Mouse (Mus musculus): ENCODE measurements around the gene Msrb3. TPM values are rescaled to one million over a fixed set of nuclear protein-coding genes. Genes with fewer than 3 reads are reported as not detected.
A peak's percentile ranks its signal among the peaks of the same experiment; 100 is the strongest.

Msrb3 gene
- polyA plus RNA-seq, 1 experiment from 2014 or later, result 41.0 TPM

DNA sequence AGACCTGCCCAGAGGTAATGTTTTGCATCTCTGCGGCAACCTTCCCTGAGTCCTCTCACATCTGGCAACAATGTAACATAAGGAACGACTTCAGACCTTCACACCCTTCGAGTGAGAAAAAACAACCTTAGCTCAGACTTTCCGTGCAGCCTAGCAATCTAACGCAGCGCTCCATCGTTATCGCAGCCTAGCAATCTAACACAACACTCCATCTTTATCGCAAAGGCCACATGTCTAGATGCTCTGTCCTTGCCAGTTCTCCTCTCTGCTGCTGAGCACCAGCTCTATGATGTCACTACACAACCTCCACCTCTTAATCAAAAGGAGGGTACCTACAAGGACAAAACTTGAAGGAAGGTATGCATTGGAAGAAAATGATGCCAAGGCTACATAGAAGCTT is 115.5 kb downstream of the Msrb3 start:
- Histone ChIP-seq H3K9me3 (ENCODE audit: control insufficient read depth, low read length) (no peaks in the 10 kb centered on the region), H3K27ac (replicated peaks in 1 of 2; ENCODE audit: control insufficient read depth in 1 of 2, insufficient read depth in 1 of 2, low read depth in 2 of 2, low read length in 2 of 2) (no peak overlapping the region), H3K36me3 (ENCODE audit: control insufficient read depth, insufficient read depth, low read length) (peaks cover 89% of the 10 kb centered on the region), H3K4me3 (ENCODE audit: control insufficient read depth in 1 of 2, insufficient read depth in 1 of 2, low read depth in 1 of 2, low read length in 2 of 2) (no peak overlapping the region), H3K9ac (ENCODE audit: low read length) (no peak overlapping the region), H3K4me2 (ENCODE audit: low read length) (no peak overlapping the region), H3K4me1 (ENCODE audit: control insufficient read depth in 2 of 2, insufficient read depth in 2 of 2, low read length in 2 of 2) (peaks cover 0 to 2% of the 10 kb centered on the region in 2 experiments; a peak in 2 of 4 replicates), H3K27me3 (ENCODE audit: control insufficient read depth, insufficient read depth, low read length) (no peaks in the 10 kb centered on the region)
- no peak for ATAC-seq (ENCODE audit: insufficient number of reproducible peaks, insufficient read depth, low FRiP score, low read depth)
- 73% methylated on average over 9 of the region's 9 CpGs for WGBS

GRCm38 (mm10) chr10:120777499-120777898 is 121.4 kb downstream of the Msrb3 start:
- Histone ChIP-seq H3K36me3 (ENCODE audit: control insufficient read depth, insufficient read depth, low read length) (peaks cover 32% of the 10 kb centered on the region), H3K4me2 (ENCODE audit: low read length) (no peak overlapping the region), H3K27me3 (ENCODE audit: control insufficient read depth, insufficient read depth, low read length) (no peaks in the 10 kb centered on the region), H3K9me3 (ENCODE audit: control insufficient read depth, low read length) (peaks cover 5% of the 10 kb centered on the region), H3K27ac (replicated peaks in 1 of 2; ENCODE audit: control insufficient read depth in 1 of 2, insufficient read depth in 1 of 2, low read depth in 2 of 2, low read length in 2 of 2) (no peak overlapping the region), H3K4me1 (ENCODE audit: control insufficient read depth in 2 of 2, insufficient read depth in 2 of 2, low read length in 2 of 2) (no peaks in the 10 kb centered on the region; a peak in 1 of 4 replicates), H3K9ac (ENCODE audit: low read length) (no peak overlapping the region), H3K4me3 (ENCODE audit: control insufficient read depth in 1 of 2, insufficient read depth in 1 of 2, low read depth in 1 of 2, low read length in 2 of 2) (no peak overlapping the region)
- WGBS, result 82% methylated on average over 3 of the region's 3 CpGs
- ATAC-seq (ENCODE audit: insufficient number of reproducible peaks, insufficient read depth, low FRiP score, low read depth), result no peak

- no peak; the same call in 1 of the 2 replicates for ATAC-seq (ENCODE audit: insufficient number of reproducible peaks, insufficient read depth, low FRiP score, low read depth)
- WGBS, result 31% methylated on average over 4 of the region's 4 CpGs
- Histone ChIP-seq H3K27me3 (ENCODE audit: control insufficient read depth, insufficient read depth, low read length) (no peaks in the 10 kb centered on the region), H3K9ac (ENCODE audit: low read length) (no peak overlapping the region), H3K27ac (replicated peaks in 1 of 2; ENCODE audit: control insufficient read depth in 1 of 2, insufficient read depth in 1 of 2, low read depth in 2 of 2, low read length in 2 of 2) (no peak overlapping the region), H3K4me1 (ENCODE audit: control insufficient read depth in 2 of 2, insufficient read depth in 2 of 2, low read length in 2 of 2) (no peaks in the 10 kb centered on the region; a peak in 1 of 4 replicates), H3K9me3 (ENCODE audit: control insufficient read depth, low read length) (peaks cover 5% of the 10 kb centered on the region), H3K4me3 (ENCODE audit: control insufficient read depth in 1 of 2, insufficient read depth in 1 of 2, low read depth in 1 of 2, low read length in 2 of 2) (no peak overlapping the region), H3K4me2 (ENCODE audit: low read length) (no peak overlapping the region), H3K36me3 (ENCODE audit: control insufficient read depth, insufficient read depth, low read length) (peaks cover 19% of the 10 kb centered on the region)
These were observed 123.5 kb downstream of the Msrb3 start for GRCm38 (mm10) chr10:120775361-120775760.

DNA sequence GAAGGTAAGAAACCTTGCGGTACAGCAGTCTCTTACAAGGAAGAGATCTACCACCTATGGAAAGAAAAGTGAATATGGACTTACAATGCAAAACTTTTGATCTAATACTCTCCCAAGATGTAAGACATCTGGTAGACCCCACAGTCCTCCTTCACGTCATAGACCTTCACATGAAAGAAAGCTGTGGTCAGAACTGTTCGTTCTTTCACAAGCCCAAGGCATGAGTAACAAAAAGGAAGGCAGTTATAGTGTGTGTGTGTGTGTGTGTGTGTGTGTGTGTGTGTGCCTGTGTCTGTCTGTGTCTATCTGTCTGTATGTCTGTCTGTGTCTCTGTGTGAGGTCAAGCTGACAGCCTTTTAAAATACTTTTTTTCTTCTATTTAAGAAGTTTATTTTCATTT is 131.5 kb downstream of the Msrb3 start:
- H3K4me3 ChIP-seq (ENCODE audit: control insufficient read depth in 1 of 2, insufficient read depth in 1 of 2, low read depth in 1 of 2, low read length in 2 of 2), result no peak overlapping the region
- H3K36me3 ChIP-seq (ENCODE audit: control insufficient read depth, insufficient read depth, low read length), result no peaks in the 10 kb centered on the region
- H3K4me1 ChIP-seq (ENCODE audit: control insufficient read depth in 2 of 2, insufficient read depth in 2 of 2, low read length in 2 of 2), result peaks cover 16 to 17% of the 10 kb centered on the region in 2 experiments
- no peak for ATAC-seq (ENCODE audit: insufficient number of reproducible peaks, insufficient read depth, low FRiP score, low read depth)
- WGBS, result 95% methylated on average over 3 of the region's 3 CpGs
- no peak overlapping the region for H3K27ac ChIP-seq (replicated peaks in 1 of 2; ENCODE audit: control insufficient read depth in 1 of 2, insufficient read depth in 1 of 2, low read depth in 2 of 2, low read length in 2 of 2)
- no peaks in the 10 kb centered on the region for H3K27me3 ChIP-seq (ENCODE audit: control insufficient read depth, insufficient read depth, low read length)
- H3K9ac ChIP-seq (ENCODE audit: low read length), result no peak overlapping the region
- H3K4me2 ChIP-seq (ENCODE audit: low read length), result no peak overlapping the region
- H3K9me3 ChIP-seq (ENCODE audit: control insufficient read depth, low read length), result no peaks in the 10 kb centered on the region

- no peak overlapping the region for H3K4me2 ChIP-seq (ENCODE audit: low read length)
- ATAC-seq (ENCODE audit: insufficient number of reproducible peaks, insufficient read depth, low FRiP score, low read depth), result no peak
- peaks cover 19 to 21% of the 10 kb centered on the region in 2 experiments for H3K4me1 ChIP-seq (ENCODE audit: control insufficient read depth in 2 of 2, insufficient read depth in 2 of 2, low read length in 2 of 2)
- H3K36me3 ChIP-seq (ENCODE audit: control insufficient read depth, insufficient read depth, low read length), result no peaks in the 10 kb centered on the region
- H3K9ac ChIP-seq (ENCODE audit: low read length), result no peak overlapping the region
- H3K9me3 ChIP-seq (ENCODE audit: control insufficient read depth, low read length), result no peaks in the 10 kb centered on the region
- H3K27ac ChIP-seq (replicated peaks in 1 of 2; ENCODE audit: control insufficient read depth in 1 of 2, insufficient read depth in 1 of 2, low read depth in 2 of 2, low read length in 2 of 2), result no peak overlapping the region
- H3K4me3 ChIP-seq (ENCODE audit: control insufficient read depth in 1 of 2, insufficient read depth in 1 of 2, low read depth in 1 of 2, low read length in 2 of 2), result no peak overlapping the region
- WGBS, result 82% methylated on average over 11 of the region's 11 CpGs
- H3K27me3 ChIP-seq (ENCODE audit: control insufficient read depth, insufficient read depth, low read length), result no peaks in the 10 kb centered on the region
These were observed 133.5 kb downstream of the Msrb3 start for GRCm38 (mm10) chr10:120765398-120765797.

GRCm38 (mm10) chr10:120763656-120764466 is 135.0 kb downstream of the Msrb3 start:
- Histone ChIP-seq H3K27me3 (ENCODE audit: control insufficient read depth, insufficient read depth, low read length) (no peaks in the 10 kb centered on the region), H3K4me1 (ENCODE audit: control insufficient read depth in 2 of 2, insufficient read depth in 2 of 2, low read length in 2 of 2) (peaks cover 19 to 21% of the 10 kb centered on the region in 2 experiments), H3K36me3 (ENCODE audit: control insufficient read depth, insufficient read depth, low read length) (no peaks in the 10 kb centered on the region), H3K27ac (replicated peaks in 1 of 2; ENCODE audit: control insufficient read depth in 1 of 2, insufficient read depth in 1 of 2, low read depth in 2 of 2, low read length in 2 of 2) (peak overlapping the region; percentile 38 to 74), H3K4me2 (ENCODE audit: low read length) (no peak overlapping the region), H3K4me3 (ENCODE audit: control insufficient read depth in 1 of 2, insufficient read depth in 1 of 2, low read depth in 1 of 2, low read length in 2 of 2) (no peak overlapping the region), H3K9ac (ENCODE audit: low read length) (peak overlapping the region; percentile 7; the same call in 1 of the 2 replicates), H3K9me3 (ENCODE audit: control insufficient read depth, low read length) (no peaks in the 10 kb centered on the region)
- ATAC-seq (ENCODE audit: insufficient number of reproducible peaks, insufficient read depth, low FRiP score, low read depth), result peak; percentile 81
- WGBS, result 38% methylated on average over 13 of the region's 13 CpGs

- ATAC-seq (ENCODE audit: insufficient number of reproducible peaks, insufficient read depth, low FRiP score, low read depth), result no peak
- Histone ChIP-seq H3K4me2 (ENCODE audit: low read length) (no peak overlapping the region), H3K27me3 (ENCODE audit: control insufficient read depth, insufficient read depth, low read length) (no peaks in the 10 kb centered on the region), H3K9ac (ENCODE audit: low read length) (no peak overlapping the region), H3K9me3 (ENCODE audit: control insufficient read depth, low read length) (no peaks in the 10 kb centered on the region), H3K4me3 (ENCODE audit: control insufficient read depth in 1 of 2, insufficient read depth in 1 of 2, low read depth in 1 of 2, low read length in 2 of 2) (no peak overlapping the region), H3K36me3 (ENCODE audit: control insufficient read depth, insufficient read depth, low read length) (no peaks in the 10 kb centered on the region), H3K4me1 (ENCODE audit: control insufficient read depth in 2 of 2, insufficient read depth in 2 of 2, low read length in 2 of 2) (peaks cover 19 to 21% of the 10 kb centered on the region in 2 experiments), H3K27ac (replicated peaks in 1 of 2; ENCODE audit: control insufficient read depth in 1 of 2, insufficient read depth in 1 of 2, low read depth in 2 of 2, low read length in 2 of 2) (0 out of 4 replicates have a peak overlapping the region, but pooled peaks of 1 of the 2 experiments have one; percentile 74)
- WGBS, result 92% methylated on average over 12 of the region's 12 CpGs
These were observed 135.9 kb downstream of the Msrb3 start for GRCm38 (mm10) chr10:120762958-120763357.
